Mouse (Mus musculus) intestine, embryonic 15.5 days (tissue): ENCODE results near the gene Ces4a. TPM values are rescaled to one million over a fixed set of nuclear protein-coding genes. Genes with fewer than 3 reads are reported as not detected.
"Not testable (repeated sequence)": the region's sequence is repeated elsewhere in the genome, so short reads cannot be mapped to it uniquely, and the experiment has no call there.

Experiments used
- ATAC-seq: fragments of 200-750 bp; cut with Nextera tagmentation; 2 replicates; pipeline ENCODE4 v1.8.0; 2017; ENCODE audit warnings: moderate TSS enrichment, moderate library complexity
- H3K27ac ChIP-seq: fragments of 300-500 bp; sonication (generic); 2 replicates; pipeline ENCODE4 v1.5.1; 2015; ENCODE audit warnings: mild to moderate bottlenecking, inconsistent platforms
- H3K27me3 ChIP-seq: fragments of 300-500 bp; sonication (generic); replicated peaks from 2 replicates; pipeline ENCODE4 v1.6.1; 2015; ENCODE audit warnings: inconsistent platforms
- H3K36me3 ChIP-seq: fragments of 300-500 bp; sonication (generic); 2 replicates; pipeline ENCODE4 v1.6.1; 2015; ENCODE audit warnings: inconsistent platforms
- H3K4me1 ChIP-seq: fragments of 300-500 bp; sonication (generic); replicated peaks from 2 replicates; pipeline ENCODE4 v1.6.1; 2015; ENCODE audit warnings: inconsistent platforms
- H3K4me2 ChIP-seq: fragments of 300-500 bp; sonication (generic); replicated peaks from 2 replicates; pipeline ENCODE4 v1.6.1; 2015; ENCODE audit warnings: mild to moderate bottlenecking, inconsistent platforms
- H3K4me3 ChIP-seq: fragments of 300-500 bp; sonication (generic); replicated peaks from 2 replicates; pipeline ENCODE4 v1.5.1; 2015; ENCODE audit warnings: inconsistent platforms
- H3K9ac ChIP-seq: fragments of 300-500 bp; sonication (generic); 2 replicates; pipeline ENCODE4 v1.6.1; 2015; ENCODE audit warnings: inconsistent platforms
- H3K9me3 ChIP-seq: fragments of 300-500 bp; sonication (generic); 2 replicates; pipeline ENCODE4 v1.6.1; 2016; ENCODE audit warnings: inconsistent platforms
- WGBS: fragments of 180-500 bp; shearing (Covaris S2); methylation state at CpG from one replicate; pipeline ENCODE4 v1.1.7; 2015; 5-methylcytosine and 5-hydroxymethylcytosine counted together
- polyA plus RNA-seq: library from polyadenylated mRNA; unstranded; fragments of >200 nt; fragmentation: Nextera tagmentation; extraction: Ambion mirVana; gene quantifications from 2 replicates; pipeline ENCODE4 v1.2.1, GENCODE M21; 2015

The Ces4a gene
- not detected in 2 replicates for polyA plus RNA-seq

DNA sequence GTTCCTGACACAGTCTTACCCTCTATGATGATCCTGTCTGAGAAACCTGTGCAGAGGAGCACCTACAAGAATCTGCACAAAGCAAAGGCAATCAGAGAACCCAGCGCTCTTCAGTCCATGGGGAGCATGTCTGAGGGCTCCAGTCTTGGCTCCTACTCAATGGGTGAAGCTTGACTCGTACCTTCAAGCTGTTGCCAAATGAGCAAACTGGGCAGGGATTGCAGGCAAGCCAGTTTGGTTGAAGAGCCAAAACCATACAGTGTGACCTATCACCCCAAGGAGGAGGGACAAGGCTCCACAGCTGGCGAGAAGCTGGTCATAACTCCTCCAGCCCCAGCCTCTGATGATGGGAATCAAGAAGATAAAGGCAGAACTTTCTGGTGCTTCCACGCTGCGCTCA lies at the start of gene Ces4a:
Ces4a (plus strand) TSS at position 292 of the 400 bp plus-strand sequence.
- Histone ChIP-seq H3K9me3 (no peaks in the 10 kb centered on the region), H3K4me2 (no peak within 1 kb of the TSS), H3K27me3 (no peaks in the 10 kb centered on the region), H3K9ac (no peak within 1 kb of the TSS), H3K36me3 (no peaks in the 10 kb centered on the region), H3K4me3 (no peak within 1 kb of the TSS), H3K27ac (no peak within 1 kb of the TSS), H3K4me1 (no peaks in the 10 kb centered on the region)
- WGBS: 82% methylated on average over 5 of the region's 5 CpGs
- ATAC-seq: no peak

DNA sequence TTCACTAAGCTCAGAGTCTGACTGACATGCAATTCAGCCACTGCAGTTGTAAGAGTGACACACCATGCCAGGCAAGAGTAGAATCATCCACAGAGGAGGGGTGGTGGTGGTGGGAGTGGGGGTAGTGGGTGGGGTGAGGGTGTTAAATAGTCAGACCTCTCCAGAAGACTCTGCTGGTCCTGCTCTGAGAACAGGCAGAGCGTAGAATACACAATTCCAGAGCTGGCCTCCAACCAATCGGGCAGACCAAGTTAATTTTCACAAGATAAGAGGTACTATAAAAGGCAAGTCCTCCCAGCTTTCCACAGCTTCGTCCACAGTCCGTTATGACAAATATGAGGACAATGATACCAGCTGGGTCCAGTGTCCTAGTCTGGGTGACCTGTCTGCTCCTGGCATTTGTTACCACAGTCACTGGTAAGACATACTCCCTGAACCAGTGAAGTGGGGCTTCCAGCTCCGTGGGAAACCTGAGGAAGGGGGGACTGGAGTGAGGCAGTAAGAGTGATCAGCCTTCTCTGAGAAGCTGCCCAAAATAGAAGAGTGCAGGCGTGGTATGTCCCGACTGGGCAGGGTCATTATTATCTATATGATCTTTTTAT lies 48.0 kb upstream of the Ces4a start, which contains the start of gene Ces3b:
Ces3b (plus strand) TSS at position 305 of the 602 bp plus-strand sequence.
- H3K36me3 ChIP-seq: no peaks in the 10 kb centered on the region
- no peaks in the 10 kb centered on the region for H3K27me3 ChIP-seq
- ATAC-seq: no peak
- H3K4me2 ChIP-seq: no peak within 1 kb of the TSS
- no peaks in the 10 kb centered on the region for H3K9me3 ChIP-seq
- 54% methylated on average over 7 of the region's 7 CpGs for WGBS
- no peaks in the 10 kb centered on the region for H3K4me1 ChIP-seq
- H3K9ac ChIP-seq: no peak within 1 kb of the TSS
- H3K27ac ChIP-seq: no peak within 1 kb of the TSS
- no peak within 1 kb of the TSS for H3K4me3 ChIP-seq

- not testable (repeated sequence) for H3K4me3 ChIP-seq, H3K27me3 ChIP-seq, H3K27ac ChIP-seq, H3K4me2 ChIP-seq, H3K9me3 ChIP-seq, H3K9ac ChIP-seq, H3K36me3 ChIP-seq, H3K4me1 ChIP-seq, ATAC-seq
- WGBS: 85% methylated on average over 5 of the region's 5 CpGs
These were observed 43.4 kb upstream of the Ces4a start for GRCm38 (mm10) chr8:105088166-105088565.

- no peaks in the 10 kb centered on the region for H3K27me3 ChIP-seq
- H3K9me3 ChIP-seq: no peaks in the 10 kb centered on the region
- no peak overlapping the region for H3K27ac ChIP-seq
- H3K4me1 ChIP-seq: no peaks in the 10 kb centered on the region
- H3K9ac ChIP-seq: no peak overlapping the region
- H3K4me2 ChIP-seq: no peak overlapping the region
- no peak overlapping the region for H3K4me3 ChIP-seq
- H3K36me3 ChIP-seq: no peaks in the 10 kb centered on the region
- 73% methylated on average over 4 of the region's 4 CpGs for WGBS
- ATAC-seq: no peak
These were observed 43.0 kb upstream of the Ces4a start for GRCm38 (mm10) chr8:105088581-105088980.

DNA sequence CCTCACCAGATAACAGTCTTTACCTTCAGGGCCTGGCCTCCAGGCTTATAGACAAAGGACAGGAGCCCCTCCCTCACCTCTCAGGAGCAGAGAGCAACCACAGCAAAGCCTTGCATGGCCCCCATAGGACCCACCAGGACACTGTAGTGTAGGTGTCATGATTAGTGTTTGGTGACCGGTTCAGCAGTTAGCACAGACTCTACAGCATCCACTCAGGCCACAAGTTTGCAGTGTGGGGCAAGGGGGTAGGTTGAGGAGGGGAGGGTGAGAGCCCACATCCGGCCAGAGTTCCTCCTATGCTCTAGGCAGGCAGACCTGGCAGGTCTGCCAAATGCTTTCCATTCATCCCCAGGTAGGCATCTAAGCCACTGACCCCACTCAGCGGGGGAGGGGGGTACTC lies 37.6 kb upstream of the Ces4a start:
- H3K4me3 ChIP-seq: no peak overlapping the region
- 73% methylated on average over 3 of the region's 3 CpGs for WGBS
- H3K36me3 ChIP-seq: no peaks in the 10 kb centered on the region
- no peaks in the 10 kb centered on the region for H3K4me1 ChIP-seq
- H3K4me2 ChIP-seq: no peak overlapping the region
- H3K27me3 ChIP-seq: no peaks in the 10 kb centered on the region
- no peak overlapping the region for H3K27ac ChIP-seq
- no peaks in the 10 kb centered on the region for H3K9me3 ChIP-seq
- ATAC-seq: no peak
- H3K9ac ChIP-seq: no peak overlapping the region

GRCm38 (mm10) chr8:105102101-105102785 lies 29.4 kb upstream of the Ces4a start:
- not testable (repeated sequence) for H3K36me3 ChIP-seq, H3K9me3 ChIP-seq, H3K4me2 ChIP-seq, H3K9ac ChIP-seq, H3K27ac ChIP-seq, ATAC-seq, H3K4me3 ChIP-seq, H3K4me1 ChIP-seq, H3K27me3 ChIP-seq
- 84% methylated on average over 4 of the region's 4 CpGs for WGBS

DNA sequence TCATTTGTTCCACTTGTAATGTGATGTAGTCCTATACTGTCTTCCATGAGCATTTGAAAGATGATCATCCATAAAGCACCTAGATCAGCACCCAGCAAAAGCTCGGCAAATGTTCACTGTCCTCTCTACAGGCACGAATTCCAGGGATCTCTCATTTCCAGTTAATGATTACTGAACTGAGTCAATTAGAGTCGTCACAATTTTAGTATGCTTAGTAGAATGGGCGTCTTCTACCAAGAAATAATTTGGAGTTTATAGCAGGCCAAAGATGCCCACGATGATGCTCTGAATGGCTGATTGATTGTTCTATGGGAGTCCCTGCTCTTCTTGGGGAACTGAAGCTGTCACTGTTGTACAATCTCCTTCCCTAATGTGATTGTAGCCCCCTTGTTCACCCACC lies 27.9 kb upstream of the Ces4a start:
- H3K9me3 ChIP-seq, H3K4me1 ChIP-seq, H3K4me2 ChIP-seq, H3K4me3 ChIP-seq, ATAC-seq, H3K27me3 ChIP-seq, H3K36me3 ChIP-seq, H3K9ac ChIP-seq, H3K27ac ChIP-seq: not testable (repeated sequence)
- 63% methylated on average over 5 of the region's 5 CpGs for WGBS

DNA sequence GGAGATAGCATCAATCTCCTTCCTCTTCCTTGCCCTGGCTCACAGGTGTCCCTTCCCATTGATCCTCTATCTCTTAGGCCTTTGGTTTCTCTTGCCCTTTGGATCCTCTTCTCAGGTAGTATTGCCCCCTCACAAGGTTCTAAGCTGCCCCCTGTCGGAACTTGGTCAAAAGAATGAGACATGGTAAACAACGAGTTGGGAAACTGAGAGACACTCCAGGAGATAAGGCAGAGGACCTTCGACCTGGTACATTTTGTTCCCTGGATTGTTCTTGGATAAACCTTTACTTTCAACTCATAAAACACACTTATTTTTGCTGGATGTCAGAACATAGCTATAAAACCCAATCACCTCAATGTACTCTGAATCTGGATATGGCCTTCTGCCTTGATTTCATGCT lies 27.4 kb upstream of the Ces4a start:
- H3K9me3 ChIP-seq: no peaks in the 10 kb centered on the region
- no peaks in the 10 kb centered on the region for H3K27me3 ChIP-seq
- no peak overlapping the region for H3K27ac ChIP-seq
- no peak overlapping the region for H3K9ac ChIP-seq
- H3K4me3 ChIP-seq: no peak overlapping the region
- no peak for ATAC-seq
- H3K36me3 ChIP-seq: no peaks in the 10 kb centered on the region
- H3K4me1 ChIP-seq: no peaks in the 10 kb centered on the region
- H3K4me2 ChIP-seq: no peak overlapping the region
- WGBS: 76% methylated on average over 3 of the region's 3 CpGs

DNA sequence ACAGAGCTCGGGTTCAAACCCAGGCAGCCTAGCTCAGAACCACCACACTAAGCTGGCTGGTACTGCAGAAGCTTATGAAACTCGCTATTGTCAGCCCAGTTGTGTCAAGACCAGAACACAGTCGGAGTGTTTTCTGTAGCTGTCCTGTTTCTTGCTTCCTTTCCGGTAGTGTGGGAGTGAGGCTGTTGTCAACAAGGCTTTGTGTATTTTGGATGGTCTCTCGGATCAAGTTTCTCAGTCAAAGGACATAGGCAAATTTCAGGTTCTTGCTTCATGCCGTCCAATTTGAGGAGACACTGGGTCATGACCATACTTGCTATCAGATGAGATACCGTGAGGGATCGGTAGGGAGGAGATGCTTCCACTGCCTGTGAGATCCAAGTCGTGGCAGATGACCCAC lies 1.7 kb upstream of the Ces4a start:
- Histone ChIP-seq H3K27me3 (no peaks in the 10 kb centered on the region), H3K4me3 (no peak overlapping the region), H3K9me3 (no peaks in the 10 kb centered on the region), H3K4me2 (no peak overlapping the region), H3K27ac (no peak overlapping the region), H3K36me3 (no peaks in the 10 kb centered on the region), H3K9ac (no peak overlapping the region), H3K4me1 (no peaks in the 10 kb centered on the region)
- ATAC-seq: no peak
- WGBS: 83% methylated on average over 9 of the region's 9 CpGs

GRCm38 (mm10) chr8:105138423-105138822 lies 6.8 kb downstream of the Ces4a start:
- WGBS: 22% methylated on average over 4 of the region's 4 CpGs
- H3K4me1 ChIP-seq: no peaks in the 10 kb centered on the region
- no peak overlapping the region for H3K4me2 ChIP-seq
- H3K36me3 ChIP-seq: no peaks in the 10 kb centered on the region
- no peak overlapping the region for H3K9ac ChIP-seq
- H3K27ac ChIP-seq: no peak overlapping the region
- no peak overlapping the region for H3K4me3 ChIP-seq
- no peak for ATAC-seq
- peaks cover 4% of the 10 kb centered on the region; the same call in 1 of the 2 replicates for H3K27me3 ChIP-seq
- no peaks in the 10 kb centered on the region for H3K9me3 ChIP-seq

- peak overlapping the region; percentile 6; the same call in 1 of the 2 replicates for H3K4me2 ChIP-seq
These were observed 10.8 kb downstream of the Ces4a start for GRCm38 (mm10) chr8:105142395-105142794.

GRCm38 (mm10) chr8:105151654-105152053 lies 20.1 kb downstream of the Ces4a start:
- Histone ChIP-seq H3K36me3 (no peaks in the 10 kb centered on the region), H3K4me1 (peaks cover 7% of the 10 kb centered on the region), H3K27me3 (no peaks in the 10 kb centered on the region), H3K27ac (no peak overlapping the region), H3K4me2 (no peak overlapping the region), H3K4me3 (no peak overlapping the region), H3K9ac (no peak overlapping the region), H3K9me3 (no peaks in the 10 kb centered on the region)
- no peak for ATAC-seq
- whole genome bisulfite sequencing: 61% methylated on average over 4 of the region's 4 CpGs

More at GRCm38 (mm10) chr8:105142395-105142794, 10.8 kb downstream of the Ces4a start:
- Histone ChIP-seq H3K9ac (no peak overlapping the region), H3K9me3 (no peaks in the 10 kb centered on the region), H3K27me3 (peaks cover 4% of the 10 kb centered on the region; the same call in 1 of the 2 replicates), H3K4me3 (no peak overlapping the region), H3K36me3 (no peaks in the 10 kb centered on the region), H3K27ac (no peak overlapping the region), H3K4me1 (no peaks in the 10 kb centered on the region)
- no peak for ATAC-seq
- 34% methylated on average over 19 of the region's 19 CpGs for WGBS
